Mouse (Mus musculus) ovary, postnatal 36 days (tissue): ENCODE measurements around the gene Olfr136.

Source experiments
- DNase-seq: peaks from one replicate; pipeline ENCODE4 v3.0.0; 2022; ENCODE audit warnings: low spot score, mixed read lengths

Gene Olfr136

GRCm38 (mm10) chr17:38329531-38329930 lies at the start of gene Olfr136:
TSS of gene Olfr136 (plus strand) at chr17:38329831.
- no peak for DNase-seq

- no peak for DNase-seq
These were observed 22.2 kb upstream of the Olfr136 start, which contains the start of gene Olfr137 for GRCm38 (mm10) chr17:38307470-38307869. TSS of gene Olfr137 (minus strand) at chr17:38307570.
